Mouse (Mus musculus): ENCODE measurements around the gene Tprgl. TPM values are rescaled to one million over a fixed set of nuclear protein-coding genes. Genes with fewer than 3 reads are reported as not detected.

Tprgl gene
- polyA plus RNA-seq, 1 experiment from 2014 or later = 117 TPM

GRCm38 (mm10) chr4:154157970-154158662 lies 2.4 kb downstream of the Tprgl start:
- Histone ChIP-seq H3K27ac (replicated peaks; ENCODE audit: low read depth, low read length) (no peak overlapping the region), H3K9me3 (replicated peaks; ENCODE audit: control insufficient read depth, low read length) (no peaks in the 10 kb centered on the region), H3K27me3 (ENCODE audit: control insufficient read depth, insufficient read depth, low read length) (no peaks in the 10 kb centered on the region), H3K4me1 (ENCODE audit: control insufficient read depth, insufficient read depth, low read length) (no peaks in the 10 kb centered on the region), H3K4me3 (ENCODE audit: low read depth, low read length) (no peak overlapping the region), H3K36me3 (replicated peaks; ENCODE audit: control insufficient read depth, insufficient read depth, low read depth, low read length) (peaks cover 2% of the 10 kb centered on the region), H3K9ac (replicated peaks; ENCODE audit: low read length) (no peak overlapping the region), H3K4me2 (ENCODE audit: low read depth, low read length) (no peak overlapping the region)
- 91% methylated on average over 14 of the region's 14 CpGs for WGBS
- no peak for DNase-seq (ENCODE audit: low spot score)
- ATAC-seq (replicated peaks; ENCODE audit: insufficient number of reproducible peaks, low FRiP score, low TSS enrichment, low read depth) = no peak

- Histone ChIP-seq H3K4me2 (ENCODE audit: low read depth, low read length) (no peak overlapping the region), H3K27ac (replicated peaks; ENCODE audit: low read depth, low read length) (no peak overlapping the region), H3K27me3 (ENCODE audit: control insufficient read depth, insufficient read depth, low read length) (no peaks in the 10 kb centered on the region), H3K4me3 (ENCODE audit: low read depth, low read length) (no peak overlapping the region), H3K4me1 (ENCODE audit: control insufficient read depth, insufficient read depth, low read length) (no peaks in the 10 kb centered on the region), H3K36me3 (replicated peaks; ENCODE audit: control insufficient read depth, insufficient read depth, low read depth, low read length) (peaks cover 2% of the 10 kb centered on the region), H3K9ac (replicated peaks; ENCODE audit: low read length) (no peak overlapping the region), H3K9me3 (replicated peaks; ENCODE audit: control insufficient read depth, low read length) (no peaks in the 10 kb centered on the region)
- DNase-seq (ENCODE audit: low spot score) (no peak), ATAC-seq (replicated peaks; ENCODE audit: insufficient number of reproducible peaks, low FRiP score, low TSS enrichment, low read depth) (no peak)
- 81% methylated on average over 7 of the region's 7 CpGs for WGBS
Observed at GRCm38 (mm10) chr4:154156050-154156449, 4.4 kb downstream of the Tprgl start.

- no peaks in the 10 kb centered on the region for H3K27me3 ChIP-seq (ENCODE audit: control insufficient read depth, insufficient read depth, low read length)
- no peak overlapping the region for H3K4me3 ChIP-seq (ENCODE audit: low read depth, low read length)
- WGBS = 66% methylated on average over 11 of the region's 11 CpGs
- no peak for ATAC-seq (replicated peaks; ENCODE audit: insufficient number of reproducible peaks, low FRiP score, low TSS enrichment, low read depth)
- H3K4me1 ChIP-seq (ENCODE audit: control insufficient read depth, insufficient read depth, low read length) = no peaks in the 10 kb centered on the region
- H3K36me3 ChIP-seq (replicated peaks; ENCODE audit: control insufficient read depth, insufficient read depth, low read depth, low read length) = peaks cover 2% of the 10 kb centered on the region
- no peak overlapping the region for H3K9ac ChIP-seq (replicated peaks; ENCODE audit: low read length)
- H3K4me2 ChIP-seq (ENCODE audit: low read depth, low read length) = no peak overlapping the region
- DNase-seq (ENCODE audit: low spot score) = no peak
- no peaks in the 10 kb centered on the region for H3K9me3 ChIP-seq (replicated peaks; ENCODE audit: control insufficient read depth, low read length)
- no peak overlapping the region for H3K27ac ChIP-seq (replicated peaks; ENCODE audit: low read depth, low read length)
Observed at GRCm38 (mm10) chr4:154154104-154154503, 6.4 kb downstream of the Tprgl start.

GRCm38 (mm10) chr4:154146342-154146741 lies 14.1 kb downstream of the Tprgl start:
- no peak overlapping the region for H3K27ac ChIP-seq (replicated peaks; ENCODE audit: low read depth, low read length)
- no peaks in the 10 kb centered on the region for H3K4me1 ChIP-seq (ENCODE audit: control insufficient read depth, insufficient read depth, low read length)
- no peak overlapping the region for H3K4me2 ChIP-seq (ENCODE audit: low read depth, low read length)
- peaks cover 5% of the 10 kb centered on the region for H3K27me3 ChIP-seq (ENCODE audit: control insufficient read depth, insufficient read depth, low read length)
- H3K9ac ChIP-seq (replicated peaks; ENCODE audit: low read length) = no peak overlapping the region
- no peak for ATAC-seq (replicated peaks; ENCODE audit: insufficient number of reproducible peaks, low FRiP score, low TSS enrichment, low read depth)
- peaks cover 2% of the 10 kb centered on the region for H3K36me3 ChIP-seq (replicated peaks; ENCODE audit: control insufficient read depth, insufficient read depth, low read depth, low read length)
- no peaks in the 10 kb centered on the region for H3K9me3 ChIP-seq (replicated peaks; ENCODE audit: control insufficient read depth, low read length)
- no peak for DNase-seq (ENCODE audit: low spot score)
- whole genome bisulfite sequencing = 82% methylated on average over 10 of the region's 10 CpGs
- H3K4me3 ChIP-seq (ENCODE audit: low read depth, low read length) = no peak overlapping the region

- Histone ChIP-seq H3K27ac (replicated peaks; ENCODE audit: low read depth, low read length) (no peak overlapping the region), H3K4me3 (ENCODE audit: low read depth, low read length) (no peak overlapping the region), H3K4me1 (ENCODE audit: control insufficient read depth, insufficient read depth, low read length) (peaks cover 6% of the 10 kb centered on the region), H3K9me3 (replicated peaks; ENCODE audit: control insufficient read depth, low read length) (no peaks in the 10 kb centered on the region), H3K4me2 (ENCODE audit: low read depth, low read length) (no peak overlapping the region), H3K9ac (replicated peaks; ENCODE audit: low read length) (no peak overlapping the region), H3K27me3 (ENCODE audit: control insufficient read depth, insufficient read depth, low read length) (peaks cover 20% of the 10 kb centered on the region), H3K36me3 (replicated peaks; ENCODE audit: control insufficient read depth, insufficient read depth, low read depth, low read length) (peaks cover 2% of the 10 kb centered on the region)
- ATAC-seq (replicated peaks; ENCODE audit: insufficient number of reproducible peaks, low FRiP score, low TSS enrichment, low read depth) = no peak
- DNase-seq (ENCODE audit: low spot score) = no peak
- 78% methylated on average over 3 of the region's 3 CpGs for WGBS
Observed at GRCm38 (mm10) chr4:154144712-154145111, 15.8 kb downstream of the Tprgl start.

- no peaks in the 10 kb centered on the region; the same call in 1 of the 2 replicates for H3K36me3 ChIP-seq (replicated peaks; ENCODE audit: control insufficient read depth, insufficient read depth, low read depth, low read length)
- ATAC-seq (replicated peaks; ENCODE audit: insufficient number of reproducible peaks, low FRiP score, low TSS enrichment, low read depth) (peak; percentile 88), DNase-seq (ENCODE audit: low spot score) (peak; percentile 96)
- H3K27ac ChIP-seq (replicated peaks; ENCODE audit: low read depth, low read length) = no peak within 1 kb of the TSS
- peak within 1 kb of the TSS; percentile 79 for H3K4me2 ChIP-seq (ENCODE audit: low read depth, low read length)
- H3K9me3 ChIP-seq (replicated peaks; ENCODE audit: control insufficient read depth, low read length) = no peaks in the 10 kb centered on the region
- peaks cover 10% of the 10 kb centered on the region for H3K4me1 ChIP-seq (ENCODE audit: control insufficient read depth, insufficient read depth, low read length)
- peak within 1 kb of the TSS; percentile 60 for H3K4me3 ChIP-seq (ENCODE audit: low read depth, low read length)
- H3K27me3 ChIP-seq (ENCODE audit: control insufficient read depth, insufficient read depth, low read length) = peaks cover 42% of the 10 kb centered on the region
- 5% methylated on average over 48 of the region's 49 CpGs for WGBS
- peak within 1 kb of the TSS; percentile 83 for H3K9ac ChIP-seq (replicated peaks; ENCODE audit: low read length)
Observed at GRCm38 (mm10) chr4:154142211-154143040, 18.0 kb downstream of the Tprgl start, which contains the start of gene Wrap73. Gene Wrap73 (plus strand): TSS chr4:154142372.

GRCm38 (mm10) chr4:154141009-154141867 lies 19.2 kb downstream of the Tprgl start:
- Histone ChIP-seq H3K9me3 (replicated peaks; ENCODE audit: control insufficient read depth, low read length) (no peaks in the 10 kb centered on the region), H3K27ac (replicated peaks; ENCODE audit: low read depth, low read length) (no peak overlapping the region), H3K4me3 (ENCODE audit: low read depth, low read length) (peak overlapping the region; percentile 3; the same call in 1 of the 2 replicates), H3K9ac (replicated peaks; ENCODE audit: low read length) (no peak overlapping the region), H3K4me1 (ENCODE audit: control insufficient read depth, insufficient read depth, low read length) (peaks cover 10% of the 10 kb centered on the region), H3K4me2 (ENCODE audit: low read depth, low read length) (no peak overlapping the region), H3K27me3 (ENCODE audit: control insufficient read depth, insufficient read depth, low read length) (peaks cover 48% of the 10 kb centered on the region), H3K36me3 (replicated peaks; ENCODE audit: control insufficient read depth, insufficient read depth, low read depth, low read length) (no peaks in the 10 kb centered on the region)
- 2% methylated on average over 42 of the region's 42 CpGs for WGBS
- ATAC-seq (replicated peaks; ENCODE audit: insufficient number of reproducible peaks, low FRiP score, low TSS enrichment, low read depth) = no peak
- DNase-seq (ENCODE audit: low spot score) = peak; percentile 7
